Mouse (Mus musculus): ENCODE measurements at regions not wholly inside any gene's neighbourhood (a gene's known extent, or its start where the extent isn't known, plus 50 kb on each side); places are given as distances from the start of the nearest gene placed in this dataset.

DNA sequence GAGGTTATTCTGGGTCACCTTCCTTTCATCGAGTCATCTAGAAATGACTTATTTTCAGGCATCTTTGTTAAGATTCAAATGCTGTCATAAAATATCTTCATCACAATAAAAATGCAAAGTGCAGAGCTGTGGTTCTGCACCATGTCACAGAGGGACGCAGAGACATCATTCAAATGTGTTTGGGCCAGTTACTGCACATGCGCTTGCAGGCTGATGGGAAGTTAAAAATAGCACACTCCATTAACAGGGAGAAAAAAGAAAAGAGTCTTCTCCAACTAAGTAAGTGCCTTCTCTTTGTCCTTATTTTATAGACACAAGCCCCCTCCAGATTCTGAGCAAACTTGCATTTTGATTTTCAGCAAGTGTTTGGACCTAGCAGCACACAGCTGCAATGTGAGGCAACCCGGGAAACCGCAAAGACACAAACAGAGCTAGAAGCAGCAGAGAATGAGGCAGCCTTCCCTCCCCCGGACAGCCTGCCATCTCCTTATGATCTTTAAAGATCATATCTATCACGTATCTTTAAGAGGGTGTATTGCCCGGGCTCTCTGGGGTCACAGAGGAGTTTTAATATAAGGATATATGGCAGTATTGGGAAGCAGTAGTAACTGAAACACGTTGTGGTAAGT lies 510.0 kb downstream of the Adam3 start:
- no peak for ATAC-seq (ENCODE audit: insufficient read depth, low FRiP score, low TSS enrichment)
- no peak for DNase-seq (ENCODE audit: low spot score)
- Histone ChIP-seq H3K4me3 (ENCODE audit: low read depth, low read length) (no peak overlapping the region), H3K36me3 (ENCODE audit: control insufficient read depth, insufficient read depth, low read length) (no peaks in the 10 kb centered on the region), H3K27ac (ENCODE audit: low read depth, low read length) (no peak overlapping the region), H3K9ac (ENCODE audit: low read length) (no peak overlapping the region), H3K4me2 (ENCODE audit: low read depth) (no peak overlapping the region), H3K4me1 (ENCODE audit: control insufficient read depth, insufficient read depth, low read length) (no peaks in the 10 kb centered on the region), H3K27me3 (ENCODE audit: control insufficient read depth, insufficient read depth, low read length) (no peaks in the 10 kb centered on the region), H3K9me3 (ENCODE audit: control insufficient read depth, low read length) (no peaks in the 10 kb centered on the region)
- 84% methylated on average over 9 of the region's 9 CpGs for WGBS

DNA sequence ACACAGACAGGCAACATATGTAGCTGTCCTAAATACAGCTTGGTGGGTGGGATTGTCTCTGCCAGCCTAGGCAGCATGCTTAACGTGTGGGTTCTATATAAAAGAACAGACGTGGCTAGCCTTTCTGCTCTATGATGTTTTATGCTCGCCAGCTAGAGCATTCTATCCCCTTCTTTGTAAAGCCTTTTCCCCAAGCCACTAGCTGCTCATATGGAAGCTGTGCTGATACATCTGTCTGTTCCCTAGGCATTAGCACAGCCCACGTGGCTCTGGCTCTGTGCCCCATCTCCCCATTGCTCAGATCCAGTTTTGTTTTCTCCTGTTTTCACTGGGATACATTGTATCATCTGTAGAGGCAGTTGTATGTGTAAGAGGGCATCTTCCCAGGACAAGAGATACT lies 511.3 kb downstream of the Adam3 start:
- DNase-seq (ENCODE audit: low spot score) (no peak), ATAC-seq (ENCODE audit: insufficient read depth, low FRiP score, low TSS enrichment) (no peak)
- Histone ChIP-seq H3K27ac (ENCODE audit: low read depth, low read length) (no peak overlapping the region), H3K36me3 (ENCODE audit: control insufficient read depth, insufficient read depth, low read length) (no peaks in the 10 kb centered on the region), H3K4me3 (ENCODE audit: low read depth, low read length) (no peak overlapping the region), H3K4me1 (ENCODE audit: control insufficient read depth, insufficient read depth, low read length) (no peaks in the 10 kb centered on the region), H3K27me3 (ENCODE audit: control insufficient read depth, insufficient read depth, low read length) (no peaks in the 10 kb centered on the region), H3K9ac (ENCODE audit: low read length) (no peak overlapping the region), H3K9me3 (ENCODE audit: control insufficient read depth, low read length) (no peaks in the 10 kb centered on the region), H3K4me2 (ENCODE audit: low read depth) (no peak overlapping the region)
- 78% methylated on average over 4 of the region's 4 CpGs for WGBS

DNA sequence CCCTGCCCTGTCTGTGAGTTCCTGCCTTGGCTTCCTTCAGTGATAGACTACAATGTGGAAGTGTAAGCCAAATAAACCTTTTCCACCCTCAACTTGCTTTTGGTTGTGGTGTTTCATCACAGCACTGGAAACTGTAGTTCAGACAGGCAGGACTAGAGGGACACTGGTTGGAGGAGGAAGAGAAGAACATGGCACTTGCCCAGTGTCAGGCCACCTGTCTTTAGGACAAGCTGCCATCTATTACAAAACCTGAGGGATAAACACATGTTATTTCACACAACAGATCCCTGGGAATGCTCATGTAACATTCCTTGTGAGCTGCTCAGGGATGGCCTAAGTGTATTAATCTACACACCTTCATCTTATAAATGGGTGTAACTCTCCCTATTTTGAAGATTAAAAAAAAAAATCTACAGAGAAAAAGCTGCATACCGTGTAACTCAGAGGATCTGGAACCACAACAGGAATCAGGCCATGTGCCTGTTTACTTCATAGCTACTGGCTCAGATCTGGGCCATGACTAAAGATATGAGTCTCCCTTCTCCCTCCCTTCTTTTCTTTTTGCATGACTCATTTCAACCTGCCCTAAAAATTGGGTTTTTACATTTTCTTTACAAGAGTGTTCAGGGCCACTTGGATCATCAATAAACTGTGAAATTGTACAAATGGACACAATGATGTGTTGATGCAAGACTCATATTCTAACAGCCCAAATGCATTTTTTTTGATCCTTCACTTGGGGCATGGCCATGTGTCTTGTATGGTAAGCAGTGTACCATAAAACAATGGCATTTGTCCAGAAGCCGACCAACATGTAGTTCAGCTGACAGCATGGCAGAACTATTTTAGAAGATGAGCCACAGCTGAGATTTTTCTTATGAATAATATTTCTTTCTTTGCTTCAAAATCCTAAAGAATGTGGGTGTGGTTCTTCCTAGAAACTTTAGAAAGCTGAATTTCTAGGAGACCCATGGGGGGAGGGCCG lies 513.1 kb downstream of the Adam3 start:
- no peak overlapping the region for H3K27ac ChIP-seq (ENCODE audit: low read depth, low read length)
- H3K9me3 ChIP-seq (ENCODE audit: control insufficient read depth, low read length), result no peaks in the 10 kb centered on the region
- no peaks in the 10 kb centered on the region for H3K27me3 ChIP-seq (ENCODE audit: control insufficient read depth, insufficient read depth, low read length)
- 95% methylated on average over 3 of the region's 3 CpGs for WGBS
- H3K9ac ChIP-seq (ENCODE audit: low read length), result no peak overlapping the region
- no peak for DNase-seq (ENCODE audit: low spot score)
- ATAC-seq (ENCODE audit: insufficient read depth, low FRiP score, low TSS enrichment), result no peak
- no peak overlapping the region for H3K4me2 ChIP-seq (ENCODE audit: low read depth)
- H3K36me3 ChIP-seq (ENCODE audit: control insufficient read depth, insufficient read depth, low read length), result no peaks in the 10 kb centered on the region
- H3K4me3 ChIP-seq (ENCODE audit: low read depth, low read length), result no peak overlapping the region
- no peaks in the 10 kb centered on the region for H3K4me1 ChIP-seq (ENCODE audit: control insufficient read depth, insufficient read depth, low read length)

DNA sequence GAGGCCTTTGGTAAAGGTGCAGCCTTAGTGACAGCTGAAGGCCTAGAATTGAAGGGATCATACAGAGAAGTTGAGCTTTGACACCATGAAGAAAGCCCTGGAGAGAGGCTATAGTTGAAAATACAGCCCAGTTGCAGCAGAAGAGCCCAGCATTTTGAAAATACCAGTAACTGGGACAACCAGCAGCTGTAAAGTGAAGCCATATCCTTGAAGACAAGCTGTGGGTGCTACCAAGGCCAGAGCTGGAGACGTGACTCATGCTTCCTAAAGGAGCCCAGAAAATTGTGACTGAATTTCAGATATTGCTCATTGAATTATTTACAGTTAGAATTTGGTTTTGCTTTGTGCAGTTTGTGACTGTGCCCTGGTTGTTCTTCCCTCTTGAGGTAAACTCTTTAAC lies 514.6 kb downstream of the Adam3 start:
- Histone ChIP-seq H3K9ac (ENCODE audit: low read length) (no peak overlapping the region), H3K27me3 (ENCODE audit: control insufficient read depth, insufficient read depth, low read length) (no peaks in the 10 kb centered on the region), H3K4me3 (ENCODE audit: low read depth, low read length) (no peak overlapping the region), H3K27ac (ENCODE audit: low read depth, low read length) (no peak overlapping the region), H3K4me1 (ENCODE audit: control insufficient read depth, insufficient read depth, low read length) (no peaks in the 10 kb centered on the region), H3K9me3 (ENCODE audit: control insufficient read depth, low read length) (no peaks in the 10 kb centered on the region), H3K36me3 (ENCODE audit: control insufficient read depth, insufficient read depth, low read length) (no peaks in the 10 kb centered on the region), H3K4me2 (ENCODE audit: low read depth) (no peak overlapping the region)
- DNase-seq (ENCODE audit: low spot score) (no peak), ATAC-seq (ENCODE audit: insufficient read depth, low FRiP score, low TSS enrichment) (no peak)
- 85% methylated on average over 1 of the region's 1 CpGs for WGBS
